Mouse (Mus musculus): Measurements from ENCODE around the gene Gm49392. TPM values are rescaled to one million over a fixed set of nuclear protein-coding genes. Genes with fewer than 3 reads are reported as not detected.
"Not testable (repeated sequence)": the region's sequence is repeated elsewhere in the genome, so short reads cannot be mapped to it uniquely, and the experiment has no call there.

Gene Gm49392
- not detected for total RNA-seq (2021)

DNA sequence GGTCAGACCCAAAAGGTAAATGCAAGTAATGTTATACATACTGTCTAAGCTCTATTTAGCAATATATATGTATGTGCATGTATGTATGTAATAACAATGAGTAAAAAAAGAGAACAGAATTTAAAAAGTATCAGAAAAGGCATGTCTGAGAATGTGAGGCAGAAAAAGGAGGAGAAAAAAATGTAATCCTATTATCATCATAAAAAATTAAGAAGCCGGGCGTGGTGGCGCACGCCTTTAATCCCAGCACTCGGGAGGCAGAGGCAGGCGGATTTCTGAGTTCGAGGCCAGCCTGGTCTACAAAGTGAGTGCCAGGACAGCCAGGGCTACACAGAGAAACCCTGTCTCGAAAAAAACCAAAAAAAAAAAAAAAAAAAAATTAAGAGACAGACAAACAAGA, at the start of gene Gm49392:
Gm49392 (minus strand) TSS at position 101 of the 400 bp plus-strand sequence.
- not testable (repeated sequence) for DNase-seq (ENCODE audit: low spot score in 2 of 2)

DNA sequence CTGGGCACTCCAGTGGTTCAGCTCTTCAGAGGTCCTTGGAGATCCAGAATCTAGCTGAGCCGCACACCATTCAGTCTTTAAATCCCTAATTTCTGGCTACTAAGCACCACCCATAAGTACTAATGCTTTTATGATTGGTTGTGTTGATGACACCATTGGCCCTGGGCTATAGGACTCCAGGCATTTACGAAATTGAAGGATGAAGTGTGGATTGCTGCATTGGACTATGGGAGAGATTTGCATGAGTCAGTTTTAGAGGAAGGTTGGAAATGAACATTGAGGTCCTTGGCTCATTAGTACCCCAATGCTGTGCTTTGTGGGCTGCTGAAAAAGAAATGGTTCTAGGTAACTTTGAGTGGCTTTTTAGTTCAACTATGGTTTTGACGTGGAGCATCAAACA, 45.2 kb upstream of the Gm49392 start, which contains the start of gene Tpbpa:
Tpbpa (minus strand) TSS at position 101 of the 400 bp plus-strand sequence.
- intact Hi-C loops (cut with DNase I); DNase-seq (ENCODE audit: low spot score in 2 of 2): not testable (repeated sequence)

More for the DNA sequence above, at the start of gene Gm49392:
- intact Hi-C loops (cut with DNase I): not testable (repeated sequence)

DNA sequence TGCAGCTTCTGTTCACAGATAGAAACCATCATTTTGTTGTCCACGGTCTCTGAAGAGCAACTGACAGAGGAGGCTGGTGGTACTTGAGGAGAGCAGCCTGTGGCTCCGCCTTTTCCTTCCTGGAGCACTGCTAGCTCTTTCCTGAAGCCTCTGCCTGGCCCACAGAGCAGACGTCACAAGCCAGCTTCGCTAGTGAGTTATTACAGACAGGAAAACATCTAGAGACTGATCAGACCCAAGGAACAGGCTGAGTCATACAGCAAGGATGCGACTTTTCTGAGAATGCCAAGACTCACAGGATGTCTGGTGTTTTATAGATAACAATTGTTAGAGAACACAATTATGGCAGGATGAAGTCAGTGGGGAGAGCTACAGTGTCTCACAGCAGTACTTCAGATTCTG, 39.8 kb upstream of the Gm49392 start, which contains the start of the genes Gm49391 and Ctla2a:
Gm49391 (minus strand) TSS at position 72 of the 402 bp plus-strand sequence.
Ctla2a (minus strand) TSS at position 126 of the 402 bp plus-strand sequence.
- DNase-seq (ENCODE audit: low spot score in 2 of 2): no peak
- intact Hi-C loops (cut with DNase I): no loop called here

DNA sequence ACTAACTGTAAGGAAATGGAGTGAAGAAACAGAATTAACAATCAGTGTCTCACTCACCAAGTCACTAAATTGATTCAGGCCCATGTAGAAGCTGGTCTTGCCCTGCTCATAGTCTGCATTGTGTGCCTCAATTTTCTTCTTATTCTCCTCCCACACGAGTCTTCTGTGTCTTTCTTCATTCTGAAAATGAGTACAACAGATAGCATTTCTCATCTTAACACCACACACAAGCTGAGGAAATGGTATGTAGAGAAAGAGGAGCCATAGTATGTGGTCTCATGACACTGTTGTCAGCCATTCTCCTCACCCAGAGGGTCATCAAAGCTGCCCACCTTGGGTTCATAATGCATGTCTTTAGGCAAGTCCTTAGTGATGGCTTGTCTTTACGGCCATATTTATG, 38.8 kb upstream of the Gm49392 start, which contains the start of gene Gm49393:
Gm49393 (minus strand) TSS at position 101 of the 400 bp plus-strand sequence.
- DNase-seq (ENCODE audit: low spot score in 2 of 2); intact Hi-C loops (cut with DNase I): not testable (repeated sequence)

DNA sequence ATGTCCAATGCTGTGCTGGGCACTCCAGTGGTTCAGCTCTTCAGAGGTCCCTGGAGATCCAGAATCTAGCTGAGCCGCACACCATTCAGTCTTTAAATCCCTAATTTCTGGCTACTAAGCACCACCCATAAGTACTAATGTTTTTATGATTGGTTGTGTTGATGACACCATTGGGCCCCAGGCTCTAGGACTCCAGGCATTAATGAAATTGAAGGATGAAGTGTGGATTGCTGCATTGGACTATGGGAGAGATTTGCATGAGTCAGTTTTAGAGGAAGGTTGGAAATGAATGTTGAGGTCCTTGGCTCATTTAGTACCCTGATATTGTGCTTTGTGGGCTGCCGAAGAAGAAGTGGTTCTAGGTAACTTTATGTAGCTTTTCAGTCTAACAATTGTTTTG, 8.1 kb upstream of the Gm49392 start, which contains the start of gene Tpbpb:
Tpbpb (minus strand) TSS at position 101 of the 400 bp plus-strand sequence.
- intact Hi-C loops (cut with DNase I); DNase-seq (ENCODE audit: low spot score in 2 of 2): not testable (repeated sequence)

DNA sequence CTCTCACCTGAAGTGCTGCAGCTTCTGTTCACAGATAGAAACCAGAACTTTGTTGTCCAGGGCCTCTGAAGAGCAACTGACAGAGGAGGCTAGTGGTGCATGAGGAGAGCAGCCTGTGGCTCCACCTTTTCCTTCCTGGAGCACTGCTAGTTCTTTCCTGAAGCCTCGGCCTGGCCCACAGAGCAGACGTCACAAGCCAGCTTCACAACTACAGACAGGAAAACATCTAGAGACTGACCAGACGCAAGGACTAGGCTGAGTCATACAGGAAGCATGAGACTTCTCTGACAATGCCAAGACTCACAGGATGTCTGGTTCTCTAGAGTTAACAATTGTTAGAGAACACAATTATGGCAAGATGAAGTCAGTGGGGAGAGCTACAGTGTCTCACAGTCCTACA, 634 bp upstream of the Gm49392 start, which contains the start of gene Ctla2b:
Ctla2b (minus strand) TSS at position 120 of the 400 bp plus-strand sequence.
- intact Hi-C loops (cut with DNase I): no loop called here
- DNase-seq (ENCODE audit: low spot score in 2 of 2): peak in 1 of 2 experiments; percentile 3

DNA sequence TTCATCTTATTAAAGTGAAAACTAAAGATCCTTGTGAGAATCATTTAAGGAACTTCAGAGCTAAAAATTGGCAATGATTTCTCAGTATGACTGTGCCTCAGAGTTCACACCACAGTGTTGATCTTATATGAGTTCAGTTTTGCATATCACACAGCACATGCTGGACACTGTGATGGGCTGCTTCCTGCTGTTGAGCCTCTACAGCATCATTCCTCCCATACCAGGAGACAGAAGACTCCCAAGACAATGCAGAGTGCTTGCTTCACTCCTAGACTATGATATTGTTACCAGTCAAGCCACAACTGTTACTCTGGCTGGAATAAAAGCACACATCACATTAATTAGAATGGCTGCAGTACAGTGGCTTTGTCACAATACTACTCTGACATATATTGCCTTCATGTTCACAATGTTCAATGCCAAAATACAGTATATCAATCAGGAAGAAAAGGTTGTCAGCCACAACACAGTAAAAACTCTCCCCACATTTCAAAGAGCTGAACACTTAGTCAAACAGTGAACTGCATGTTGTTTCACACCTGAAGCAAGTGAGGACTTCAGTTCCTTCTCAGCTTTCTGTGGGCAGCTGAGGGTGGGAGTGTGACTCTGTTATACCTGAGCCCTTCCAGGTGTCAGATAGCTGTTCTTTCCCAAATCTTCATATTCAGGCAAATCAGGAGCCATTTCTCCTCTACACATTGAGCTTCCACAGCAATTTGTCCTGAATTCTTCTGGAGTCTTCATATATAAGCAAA, 1.1 kb downstream of the Gm49392 start:
- intact Hi-C loops (cut with DNase I): no loop called here
- no peak for DNase-seq (ENCODE audit: low spot score in 2 of 2)

DNA sequence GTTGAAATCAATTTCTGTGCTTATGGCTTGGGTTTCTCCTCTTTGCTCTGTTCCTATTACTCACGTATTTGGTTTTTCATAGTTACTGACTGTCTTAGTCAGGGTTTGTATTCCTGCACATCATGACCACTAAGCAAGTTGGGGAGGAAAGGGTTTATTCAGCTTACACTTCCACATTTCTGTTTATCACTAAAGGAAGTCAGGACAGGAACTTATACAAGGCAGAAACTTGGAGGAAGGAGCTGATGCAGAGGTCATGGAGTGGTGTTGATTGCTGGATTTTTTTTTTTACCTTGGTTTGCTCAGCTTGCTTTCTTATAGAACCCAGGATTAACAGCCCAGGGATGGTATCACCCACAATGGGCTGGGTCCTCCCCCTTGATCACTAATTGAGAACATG, 4.4 kb downstream of the Gm49392 start:
- intact Hi-C loops (cut with DNase I): no loop called here
- DNase-seq (ENCODE audit: low spot score in 2 of 2): no peak

DNA sequence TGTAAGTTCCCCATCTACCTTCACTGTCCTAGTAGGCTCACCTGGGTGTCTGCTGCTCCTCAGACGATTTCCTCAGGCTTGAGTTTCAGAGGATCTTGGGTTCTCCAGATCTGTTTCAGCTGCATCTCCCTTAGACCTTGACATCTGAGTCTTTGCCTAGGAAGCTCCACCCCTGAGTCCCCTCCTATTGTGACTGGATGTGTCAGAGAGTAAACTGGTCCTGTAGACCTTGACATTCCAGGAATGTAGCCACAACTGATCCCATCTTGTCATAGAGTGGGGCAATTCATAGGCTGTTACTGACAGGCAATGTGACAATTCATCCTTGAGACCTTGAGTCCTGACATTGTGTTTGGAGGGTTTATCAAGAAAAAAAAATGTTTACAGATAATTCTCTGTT, 32.4 kb downstream of the Gm49392 start, which contains the start of gene 4930486L24Rik:
4930486L24Rik (minus strand) TSS at position 195 of the 400 bp plus-strand sequence.
- intact Hi-C loops (cut with DNase I): no loop called here
- no peak for DNase-seq (ENCODE audit: low spot score in 2 of 2)

DNA sequence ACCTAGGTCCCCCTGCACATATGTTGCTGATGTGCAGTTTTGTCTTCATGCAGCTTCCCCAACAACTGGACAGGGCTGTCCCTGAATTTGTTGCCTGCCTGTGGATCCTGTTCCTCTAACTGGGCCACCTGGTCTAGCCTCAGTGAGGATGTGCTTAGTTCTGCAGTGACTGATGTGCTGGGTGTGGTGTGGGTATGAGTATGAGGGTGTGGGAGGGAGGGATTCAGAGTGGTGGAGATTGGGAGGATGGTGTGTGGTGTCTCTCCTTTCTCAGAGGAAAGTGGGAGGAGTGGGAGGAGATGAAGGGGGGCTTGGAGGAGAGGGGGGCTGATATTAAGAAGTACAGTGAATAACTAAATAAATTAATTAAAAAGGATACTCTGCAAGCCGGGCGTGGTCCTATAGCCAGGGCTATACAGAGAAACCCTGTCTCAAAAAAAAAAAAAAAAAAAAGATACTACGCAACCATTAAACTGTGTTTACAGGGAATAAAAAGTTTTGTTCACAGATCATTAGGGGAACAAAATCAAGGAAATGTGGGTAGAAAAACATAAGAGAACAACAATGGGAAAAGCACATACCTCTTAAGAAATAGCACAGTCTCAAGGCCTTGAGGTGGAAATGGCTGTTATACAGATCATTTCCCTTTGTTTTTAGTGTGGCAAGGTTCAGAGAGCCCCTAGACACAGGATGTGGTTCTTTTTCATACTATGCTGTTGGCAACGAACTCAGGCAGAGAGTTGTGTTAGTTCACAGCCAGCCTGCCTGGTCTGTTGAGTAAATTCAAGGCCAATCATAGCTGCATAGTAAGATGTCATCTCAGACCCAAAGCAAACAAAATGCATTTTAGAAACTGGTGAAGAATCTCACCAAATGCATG, 48.2 kb downstream of the Gm49392 start:
- no peak for DNase-seq (ENCODE audit: low spot score in 2 of 2)
- intact Hi-C loops (cut with DNase I): no loop called here

DNA sequence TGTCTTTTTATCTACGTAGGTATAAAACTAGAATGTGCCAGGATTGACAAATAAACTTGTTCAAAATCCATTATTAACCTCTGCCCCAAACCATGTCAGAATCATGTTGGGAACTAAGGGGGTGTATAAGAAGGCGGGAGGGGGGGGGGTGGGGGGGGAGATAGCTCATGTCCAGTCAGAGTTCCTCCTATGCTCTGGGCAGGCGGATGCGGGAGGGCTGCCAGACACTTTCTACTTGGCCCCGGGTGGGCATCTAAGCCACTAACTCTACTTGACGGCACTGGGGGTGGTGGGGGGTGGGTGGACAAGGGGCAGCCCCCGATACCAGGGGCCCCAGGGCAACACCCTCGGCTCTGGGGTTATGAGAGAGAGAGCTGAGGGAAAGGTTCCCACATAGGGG, 53.5 kb downstream of the Gm49392 start:
- DNase-seq (ENCODE audit: low spot score in 2 of 2): no peak

DNA sequence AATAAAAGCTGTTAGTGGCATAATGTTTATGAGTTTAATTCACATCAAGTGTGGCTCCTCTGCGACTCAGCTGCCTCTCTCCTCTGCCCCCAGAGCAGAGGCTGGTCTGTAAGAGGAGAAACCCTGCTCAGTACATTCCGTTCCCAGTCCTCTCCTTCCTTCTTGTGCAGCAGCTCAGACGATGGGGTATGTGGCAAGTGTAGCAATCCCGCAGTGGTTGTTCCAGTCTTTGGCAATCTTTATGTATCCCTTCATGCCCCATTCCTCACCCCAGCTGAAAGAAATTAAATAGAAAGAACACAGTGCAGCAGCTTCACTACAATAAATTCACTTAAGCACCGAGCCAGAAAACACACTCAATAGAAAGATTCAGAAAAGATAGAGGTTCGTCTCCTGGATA, 54.0 kb downstream of the Gm49392 start:
- intact Hi-C loops (cut with DNase I): no loop called here
- DNase-seq (ENCODE audit: low spot score in 2 of 2): no peak

More for the DNA sequence above, 53.5 kb downstream of the Gm49392 start:
- intact Hi-C loops (cut with DNase I): no loop called here

DNA sequence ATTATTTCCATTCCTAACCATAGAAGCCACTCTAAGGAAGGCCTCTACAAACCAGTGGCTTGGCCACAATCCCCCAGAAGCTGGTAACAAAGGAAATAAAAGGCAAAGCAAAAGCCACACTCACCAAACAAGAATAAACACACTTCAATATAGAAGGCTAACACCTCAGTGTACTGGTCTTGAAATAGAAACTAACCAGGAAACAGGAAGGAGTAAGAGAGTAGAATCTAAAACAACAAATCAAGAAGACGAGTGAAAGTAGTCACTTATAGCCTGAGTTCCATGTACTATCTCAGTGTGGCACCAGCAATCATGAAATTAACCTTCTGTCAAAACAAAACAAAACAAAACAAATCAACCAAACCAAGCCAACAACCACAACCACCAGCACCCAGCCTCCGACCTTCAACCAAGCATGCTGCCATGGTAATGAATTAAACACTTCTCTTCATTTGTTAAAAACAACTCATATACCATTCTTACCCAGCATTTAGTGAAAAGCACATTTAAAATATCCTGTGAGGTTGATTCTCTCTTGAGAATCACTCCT, 57.3 kb downstream of the Gm49392 start:
- no peak for DNase-seq (ENCODE audit: low spot score in 2 of 2)
- intact Hi-C loops (cut with DNase I): no loop called here

DNA sequence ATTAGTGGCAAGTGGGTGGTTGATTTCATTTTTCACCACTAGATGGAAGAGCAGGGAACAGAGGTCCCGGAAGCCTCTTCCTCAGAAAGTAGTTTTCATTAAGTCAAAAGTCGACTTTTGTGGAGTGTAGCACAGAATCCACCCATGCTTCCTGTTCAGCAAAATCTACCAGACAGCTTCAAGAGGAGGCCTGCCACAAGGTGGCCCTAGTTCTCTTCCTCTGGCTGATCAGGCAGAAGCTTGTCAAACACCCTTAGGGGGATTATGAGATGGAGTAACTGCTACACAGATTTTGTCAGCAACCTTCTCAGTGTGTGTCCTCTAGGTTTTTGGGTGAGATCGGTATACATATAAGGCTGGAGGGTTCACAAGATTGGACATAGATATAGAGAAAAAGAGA, 70.6 kb downstream of the Gm49392 start:
- no peak for DNase-seq (ENCODE audit: low spot score in 2 of 2)
- intact Hi-C loops (cut with DNase I): no loop called here

DNA sequence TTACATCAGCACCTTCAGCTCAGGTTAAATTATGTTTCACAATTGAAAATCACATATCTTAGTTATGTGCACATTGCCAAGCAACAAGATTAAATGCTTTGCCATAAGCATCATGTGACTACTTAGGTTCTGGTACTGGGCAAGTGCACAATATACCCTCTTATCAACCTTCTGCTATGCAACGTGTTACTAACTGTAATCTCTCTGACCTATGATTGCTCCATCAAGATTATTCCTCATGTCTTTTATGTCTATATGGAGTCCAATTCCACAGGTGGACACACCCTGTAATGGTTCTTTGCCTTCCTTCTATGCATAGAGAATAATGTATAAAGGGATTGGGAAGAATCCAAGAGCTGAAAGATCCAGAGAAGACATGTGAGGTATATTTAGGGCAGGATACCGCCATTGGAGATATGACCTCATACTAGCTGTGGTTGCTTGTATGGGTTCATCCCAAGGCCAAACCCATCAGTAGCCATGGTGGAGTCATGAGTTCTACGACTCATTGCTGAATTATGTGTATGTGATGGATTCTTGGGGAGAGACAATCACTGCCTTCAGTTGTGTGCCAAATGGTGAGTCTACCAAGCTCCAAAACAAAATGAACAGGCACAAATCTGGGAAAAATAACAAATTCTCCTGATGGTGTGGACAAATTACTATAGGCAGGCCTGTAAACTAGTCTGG, 76.1 kb downstream of the Gm49392 start:
- no peak for DNase-seq (ENCODE audit: low spot score in 2 of 2)
- intact Hi-C loops (cut with DNase I): loop anchor here (2.0 kb wide), 1 partner anchor 62 kb away; no protein-coding TSS in a partner anchor

DNA sequence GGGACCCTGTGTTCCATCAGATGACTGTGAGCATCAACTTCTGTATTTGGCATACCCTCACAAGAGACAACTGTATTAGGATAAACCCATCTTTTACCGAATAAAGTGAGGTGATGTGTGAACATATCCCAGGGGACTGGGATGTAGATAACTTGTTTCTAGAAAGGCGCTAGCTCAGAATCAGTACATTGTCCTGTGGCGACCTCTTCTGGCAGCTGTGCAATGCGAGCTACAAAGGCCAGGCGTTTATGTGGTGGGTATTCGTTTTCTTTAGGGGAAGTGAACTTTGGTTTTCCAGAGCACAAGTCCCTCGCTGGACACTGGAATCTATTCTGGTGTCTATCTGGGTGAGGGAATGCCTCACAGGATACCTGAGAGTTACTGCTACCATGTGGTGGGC, 77.2 kb downstream of the Gm49392 start:
- intact Hi-C loops (cut with DNase I): loop anchor here (10.0 kb wide), 1 partner anchor 345 kb away; no protein-coding TSS in a partner anchor

DNA sequence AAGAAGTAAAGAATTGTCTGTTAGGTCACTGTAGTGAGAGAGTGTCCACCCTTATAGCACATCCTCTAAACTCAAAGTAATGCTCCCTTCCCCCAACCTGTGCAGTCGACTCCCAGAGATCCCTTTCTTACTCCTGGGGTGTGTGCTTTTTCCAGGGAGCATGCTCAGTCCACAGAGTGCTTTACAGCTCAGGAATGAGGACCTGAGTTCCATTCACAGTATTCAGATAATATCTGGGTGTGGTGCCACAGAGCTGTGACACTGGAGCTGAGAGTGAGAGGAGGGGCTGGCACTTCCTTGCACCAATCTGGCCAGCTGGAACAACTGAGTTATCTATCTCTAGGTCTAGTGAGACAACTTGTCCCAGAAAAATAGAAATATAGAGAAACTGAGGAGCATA, 83.0 kb downstream of the Gm49392 start:
- DNase-seq (ENCODE audit: low spot score in 2 of 2): no peak
- intact Hi-C loops (cut with DNase I): loop anchor here (10.0 kb wide), 1 partner anchor 339 kb away; no protein-coding TSS in a partner anchor

More for the DNA sequence above, 77.2 kb downstream of the Gm49392 start:
- peak; percentile 5 to 9 for DNase-seq (ENCODE audit: low spot score in 2 of 2)

DNA sequence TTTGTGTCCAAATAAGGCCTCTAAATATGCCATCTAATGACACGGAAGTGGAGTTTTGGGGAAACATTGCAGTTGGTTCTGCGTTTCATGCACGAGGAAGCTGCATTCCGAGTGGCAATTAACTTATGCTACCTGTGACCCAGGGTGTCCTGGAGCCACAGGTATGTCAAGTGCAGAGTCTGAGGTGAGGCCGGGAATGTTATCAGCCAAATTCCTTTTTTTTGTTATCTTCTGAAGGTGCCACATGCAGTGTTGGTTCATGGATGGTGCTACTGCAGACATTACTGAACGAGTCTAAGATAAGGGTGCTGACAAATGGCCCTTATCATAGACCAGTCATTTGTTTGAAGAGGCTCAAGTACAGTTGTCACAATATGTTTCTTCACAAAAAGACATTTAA, 83.9 kb downstream of the Gm49392 start:
- no peak for DNase-seq (ENCODE audit: low spot score in 2 of 2)
- intact Hi-C loops (cut with DNase I): loop anchor here (10.0 kb wide), 1 partner anchor 338 kb away; no protein-coding TSS in a partner anchor

DNA sequence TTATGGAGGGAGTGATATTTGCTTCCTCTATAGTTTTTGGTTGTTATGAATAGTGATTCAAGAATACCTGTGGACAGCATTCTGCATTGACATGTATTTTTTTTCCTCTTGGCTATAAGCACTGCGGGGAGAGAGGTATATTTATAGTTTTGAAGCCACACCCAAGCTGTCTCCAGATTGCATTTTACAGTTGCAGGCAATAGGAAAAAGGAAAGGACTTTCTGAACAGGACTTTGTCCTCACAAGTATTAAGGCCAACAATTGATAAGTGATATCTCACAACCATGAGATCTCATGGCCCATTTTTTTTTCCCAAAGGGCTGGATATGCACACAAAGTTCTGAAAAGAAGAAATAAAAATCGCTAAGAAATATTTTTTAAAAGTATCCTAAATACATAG, 87.0 kb downstream of the Gm49392 start:
- intact Hi-C loops (cut with DNase I): loop anchor here (10.0 kb wide), 1 partner anchor 335 kb away; no protein-coding TSS in a partner anchor

More for the DNA sequence above, 87.0 kb downstream of the Gm49392 start:
- DNase-seq (ENCODE audit: low spot score in 2 of 2): no peak

Measured in left cerebral cortex, postnatal 36 days (tissue).